Mouse (Mus musculus) embryo, embryonic 10.5 days (tissue): ENCODE results near the gene Nlrp10.
A peak's percentile ranks its signal among the peaks of the same experiment; 100 is the strongest.

Source experiments
- DNase-seq: peaks from one replicate; pipeline ENCODE4 v3.0.0-alpha.2; 2015; ENCODE audit warnings: low spot score

The Nlrp10 gene

GRCm38 (mm10) chr7:108929726-108930393, at the start of gene Nlrp10:
TSS of gene Nlrp10 (minus strand) at chr7:108930178.
- no peak for DNase-seq

- DNase-seq: peak; percentile 77
Observed at GRCm38 (mm10) chr7:108972273-108972672, 42.3 kb upstream of the Nlrp10 start.

GRCm38 (mm10) chr7:108968201-108968600, 38.2 kb upstream of the Nlrp10 start:
- no peak for DNase-seq

- peak; percentile 86 for DNase-seq
Observed at GRCm38 (mm10) chr7:108966742-108967362, 36.9 kb upstream of the Nlrp10 start.

- no peak for DNase-seq
Observed at GRCm38 (mm10) chr7:108965968-108966367, 36.0 kb upstream of the Nlrp10 start.

GRCm38 (mm10) chr7:108957734-108958133, 27.8 kb upstream of the Nlrp10 start:
- no peak for DNase-seq

GRCm38 (mm10) chr7:108954185-108954584, 24.2 kb upstream of the Nlrp10 start:
- peak; percentile 70 for DNase-seq

- DNase-seq: no peak
Observed at GRCm38 (mm10) chr7:108952801-108953200, 22.8 kb upstream of the Nlrp10 start.

- peak; percentile 21 for DNase-seq
Observed at GRCm38 (mm10) chr7:108950762-108951331, 20.9 kb upstream of the Nlrp10 start.

GRCm38 (mm10) chr7:108950312-108950761, 20.4 kb upstream of the Nlrp10 start, which contains the start of gene Tub:
TSS of gene Tub (plus strand) at chr7:108950338.
- DNase-seq: peak; percentile 81

- DNase-seq: no peak
Observed at GRCm38 (mm10) chr7:108949301-108949700, 19.3 kb upstream of the Nlrp10 start.

- no peak for DNase-seq
Observed at GRCm38 (mm10) chr7:108948611-108949010, 18.6 kb upstream of the Nlrp10 start.

GRCm38 (mm10) chr7:108944002-108944401, 14.0 kb upstream of the Nlrp10 start:
- peak; percentile 80 for DNase-seq

GRCm38 (mm10) chr7:108941466-108941865, 11.5 kb upstream of the Nlrp10 start:
- no peak for DNase-seq

- no peak for DNase-seq
Observed at GRCm38 (mm10) chr7:108936591-108936990, 6.6 kb upstream of the Nlrp10 start.

- DNase-seq: no peak
Observed at GRCm38 (mm10) chr7:108935411-108935810, 5.4 kb upstream of the Nlrp10 start.

GRCm38 (mm10) chr7:108934836-108935235, 4.9 kb upstream of the Nlrp10 start:
- DNase-seq: no peak

GRCm38 (mm10) chr7:108933794-108934731, 4.1 kb upstream of the Nlrp10 start, which contains the start of gene Eif3f:
TSS of gene Eif3f (plus strand) at chr7:108934417.
- DNase-seq: peak; percentile 98

- no peak for DNase-seq
Observed at GRCm38 (mm10) chr7:108928280-108929188, 1.4 kb downstream of the Nlrp10 start.

- DNase-seq: no peak
Observed at GRCm38 (mm10) chr7:108927043-108927442, 2.9 kb downstream of the Nlrp10 start.

GRCm38 (mm10) chr7:108903969-108904368, 26.0 kb downstream of the Nlrp10 start:
- DNase-seq: no peak
